Mouse (Mus musculus) cerebellum, adult 2 months (tissue): Measurements from ENCODE around the gene Ache. TPM values are rescaled to one million over a fixed set of nuclear protein-coding genes. Genes with fewer than 3 reads are reported as not detected.

Source experiments
- DNase-seq, 2 experiments: peaks; one replicate each; pipeline ENCODE4 v3.0.0; 2021
- H3K27ac ChIP-seq: fragments of 200-500 bp; 2 replicates; pipeline ENCODE4 v1.5.1; 2012; ENCODE audit warnings: low read length, control low read depth, inconsistent platforms; ENCODE audit not compliant: insufficient read depth
- H3K27me3 ChIP-seq: fragments of 200-500 bp; 2 replicates; pipeline ENCODE4 v1.6.1; 2012; ENCODE audit warnings: inconsistent platforms, mild to moderate bottlenecking, low read length, moderate library complexity; ENCODE audit not compliant: control insufficient read depth, insufficient read depth
- H3K4me1 ChIP-seq: fragments of 200-500 bp; 2 replicates; pipeline ENCODE4 v1.6.1; 2011; ENCODE audit warnings: low read length; ENCODE audit not compliant: control insufficient read depth, insufficient read depth
- H3K4me3 ChIP-seq: fragments of 200-500 bp; replicated peaks from 2 replicates; pipeline ENCODE3; 2011; ENCODE audit warnings: mild to moderate bottlenecking, low read depth, low read length, control low read depth; ENCODE audit not compliant: insufficient read depth
- CTCF ChIP-seq: fragments of 200-500 bp; IDR thresholded peaks from 2 replicates; pipeline ENCODE4 v1.5.1; 2011; ENCODE audit warnings: low read depth, mild to moderate bottlenecking, control low read depth, low read length, moderate library complexity, borderline replicate concordance; ENCODE audit not compliant: insufficient read depth
- POLR2A ChIP-seq: fragments of 200-500 bp; IDR thresholded peaks from 2 replicates; pipeline ENCODE4 v1.6.1; 2011; ENCODE audit warnings: low read length, control low read depth, borderline replicate concordance; ENCODE audit not compliant: insufficient read depth
- WGBS: fragments of 180-500 bp; shearing (Covaris S2); methylation state at CpG from one replicate; pipeline ENCODE4 v1.1.7; 2018; 5-methylcytosine and 5-hydroxymethylcytosine counted together
- polyA plus RNA-seq: library from polyadenylated mRNA; depleted of rRNA; stranded (reverse); fragments of >200 nt; gene quantifications from 2 replicates; pipeline ENCODE4 v1.2.3, GENCODE M21; 2012

Ache gene
- polyA plus RNA-seq, 1 experiment, result 165 TPM

GRCm38 (mm10) chr5:137330910-137331309, 43.6 kb downstream of the Ache start:
- no peak for TF ChIP-seq CTCF
- TF ChIP-seq POLR2A, result no peak
- no peak for DNase-seq
- Histone ChIP-seq H3K27ac (no peak overlapping the region), H3K27me3 (no peaks in the 10 kb centered on the region), H3K4me3 (no peak overlapping the region), H3K4me1 (no peaks in the 10 kb centered on the region)
- WGBS, result 76% methylated on average over 7 of the region's 7 CpGs

- Histone ChIP-seq H3K4me1 (0 out of 2 replicates have a peak, but pooled peaks cover 3% of the 10 kb centered on the region), H3K27me3 (no peaks in the 10 kb centered on the region), H3K27ac (no peak overlapping the region; the same call in 1 of the 2 replicates), H3K4me3 (peak overlapping the region; percentile 71)
- TF ChIP-seq POLR2A (no peak), CTCF (no peak)
- 15% methylated on average over 15 of the region's 15 CpGs for WGBS
- DNase-seq, result no peak
Measured at GRCm38 (mm10) chr5:137332857-137333511, 45.7 kb downstream of the Ache start.

GRCm38 (mm10) chr5:137333512-137334174, 46.3 kb downstream of the Ache start, which contains the start of gene Slc12a9:
TSS of gene Slc12a9 (minus strand) at chr5:137333597.
- WGBS, result under 1% methylated on average over 44 of the region's 44 CpGs
- peak; percentile 90 to 96 for DNase-seq
- Histone ChIP-seq H3K27ac (no peak within 1 kb of the TSS; the same call in 1 of the 2 replicates), H3K4me1 (0 out of 2 replicates have a peak, but pooled peaks cover 3% of the 10 kb centered on the region), H3K4me3 (peak within 1 kb of the TSS; percentile 71), H3K27me3 (no peaks in the 10 kb centered on the region)
- TF ChIP-seq POLR2A (peak; percentile 60; the same call in 1 of the 2 replicates), CTCF (peak; percentile 73)

DNA sequence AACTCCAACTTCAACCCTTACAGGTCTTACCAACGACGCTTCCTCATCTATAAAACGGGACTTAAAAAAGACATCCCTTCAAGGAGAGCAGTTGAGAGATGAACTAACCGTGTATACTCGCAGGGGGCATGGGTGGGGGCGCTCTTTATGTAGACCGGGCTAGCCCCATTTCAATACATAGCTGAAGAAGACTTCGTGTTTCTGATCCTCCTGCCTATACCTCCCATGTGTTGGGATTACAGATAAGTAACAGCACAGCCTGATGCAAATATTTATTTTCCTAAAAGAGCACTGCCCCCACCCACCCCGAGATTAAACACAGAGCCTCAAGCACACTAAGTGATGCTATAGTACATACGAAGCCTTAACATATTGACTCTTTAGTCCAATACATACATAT, 47.0 kb downstream of the Ache start:
- Histone ChIP-seq H3K4me1 (0 out of 2 replicates have a peak, but pooled peaks cover 3% of the 10 kb centered on the region), H3K4me3 (no peak overlapping the region), H3K27me3 (no peaks in the 10 kb centered on the region), H3K27ac (no peak overlapping the region)
- WGBS, result 38% methylated on average over 10 of the region's 10 CpGs
- TF ChIP-seq CTCF, result no peak
- no peak for TF ChIP-seq POLR2A
- no peak for DNase-seq

- no peak overlapping the region for H3K27ac ChIP-seq
- no peak overlapping the region for H3K4me3 ChIP-seq
- H3K27me3 ChIP-seq, result no peaks in the 10 kb centered on the region
- TF ChIP-seq CTCF (no peak), POLR2A (no peak)
- 0 out of 2 replicates have a peak, but pooled peaks cover 7% of the 10 kb centered on the region for H3K4me1 ChIP-seq
- DNase-seq, result no peak
- 49% methylated on average over 6 of the region's 6 CpGs for WGBS
Measured at GRCm38 (mm10) chr5:137335066-137335465, 47.7 kb downstream of the Ache start.

DNA sequence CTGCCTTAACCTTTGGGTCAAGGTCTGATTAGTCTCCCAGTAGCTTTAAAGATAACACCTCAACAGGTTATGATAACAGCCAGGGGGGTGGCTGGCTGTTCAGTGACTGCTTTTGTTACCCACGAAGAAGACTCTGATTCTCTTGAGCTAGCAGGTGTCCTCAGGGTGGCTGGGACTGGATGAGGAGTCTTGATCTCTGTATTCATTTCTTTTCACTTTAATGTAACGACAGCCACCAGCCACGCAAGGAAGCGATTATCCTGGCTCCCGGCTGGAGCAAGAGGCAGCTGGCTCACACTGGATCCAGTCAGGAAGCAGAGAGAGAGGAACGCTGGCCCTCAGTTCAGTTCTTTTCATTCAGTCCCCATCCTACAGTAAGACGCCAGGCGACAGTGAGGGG, 49.9 kb downstream of the Ache start:
- H3K4me3 ChIP-seq, result no peak overlapping the region
- 0 out of 2 replicates have a peak, but pooled peaks cover 7% of the 10 kb centered on the region for H3K4me1 ChIP-seq
- 51% methylated on average over 8 of the region's 8 CpGs for WGBS
- H3K27ac ChIP-seq, result no peak overlapping the region
- no peaks in the 10 kb centered on the region for H3K27me3 ChIP-seq
- no peak for DNase-seq
- no peak for TF ChIP-seq CTCF
- no peak for TF ChIP-seq POLR2A

DNA sequence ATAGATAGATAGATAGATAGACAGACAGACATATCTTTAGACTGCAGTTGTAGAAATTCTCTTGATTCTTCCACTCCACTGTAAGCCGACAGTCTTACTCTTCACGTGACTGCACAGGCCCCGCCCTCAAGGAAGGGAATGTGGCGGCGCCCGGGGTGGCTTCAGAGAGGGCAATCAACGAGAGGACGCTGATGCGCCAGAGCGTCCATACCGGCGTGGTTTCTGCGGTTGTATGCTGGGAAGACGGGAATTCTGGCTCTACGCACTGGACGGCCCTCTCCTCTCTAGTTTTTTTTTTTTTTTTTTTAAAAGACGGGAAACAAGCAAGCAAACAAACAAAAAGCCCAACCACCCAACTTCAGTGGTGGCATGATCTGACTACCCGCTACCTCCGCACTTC, 50.9 kb downstream of the Ache start:
- peak overlapping the region; percentile 69 for H3K27ac ChIP-seq
- under 1% methylated on average over 19 of the region's 19 CpGs for WGBS
- 0 out of 2 replicates have a peak, but pooled peaks cover 7% of the 10 kb centered on the region for H3K4me1 ChIP-seq
- H3K4me3 ChIP-seq, result peak overlapping the region; percentile 94
- TF ChIP-seq POLR2A (peak; percentile 47; the same call in 1 of the 2 replicates), CTCF (no peak)
- H3K27me3 ChIP-seq, result no peaks in the 10 kb centered on the region
- DNase-seq, result peak; percentile 91 to 94

DNA sequence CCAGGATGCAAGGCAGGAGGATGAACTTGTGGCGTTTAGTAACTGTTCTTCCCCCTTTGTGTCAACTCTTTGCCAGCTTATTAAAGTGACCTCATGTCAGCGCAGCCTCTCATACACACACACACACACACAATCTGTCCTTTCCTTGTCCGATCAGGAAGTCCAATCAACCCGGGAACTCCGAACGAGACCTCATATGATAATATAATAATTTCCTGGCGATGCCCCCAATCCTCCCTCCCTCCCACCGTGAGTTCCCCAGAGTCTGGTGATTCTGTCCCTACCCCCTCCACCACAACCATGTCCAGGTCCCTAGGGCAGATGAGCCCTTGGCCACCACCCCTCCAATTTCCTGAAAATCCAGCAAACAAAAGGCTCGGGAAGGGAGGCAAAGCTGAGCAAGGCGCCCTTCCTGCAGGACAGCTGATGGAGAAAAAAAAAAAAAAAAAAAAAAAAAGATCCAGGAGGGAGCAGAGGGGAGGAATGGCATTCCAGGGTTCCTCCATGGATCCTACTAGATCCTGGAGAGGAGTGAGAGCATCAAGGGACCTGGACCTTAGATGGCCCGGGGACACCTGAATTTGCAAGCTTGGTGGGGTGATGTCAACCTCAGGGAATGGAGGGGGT, 51.5 kb downstream of the Ache start:
- 1% methylated on average over 11 of the region's 11 CpGs for WGBS
- DNase-seq, result no peak
- TF ChIP-seq POLR2A (no peak; the same call in 1 of the 2 replicates), CTCF (no peak)
- Histone ChIP-seq H3K27ac (peak overlapping the region; percentile 69), H3K27me3 (no peaks in the 10 kb centered on the region), H3K4me1 (0 out of 2 replicates have a peak, but pooled peaks cover 7% of the 10 kb centered on the region), H3K4me3 (peak overlapping the region; percentile 94)
